Mouse (Mus musculus): ENCODE results near the gene Gm49395. TPM values are rescaled to one million over a fixed set of nuclear protein-coding genes. Genes with fewer than 3 reads are reported as not detected.

Gm49395 gene
- polyA plus RNA-seq, 1 experiment from 2014 or later, result 7.3 TPM

GRCm38 (mm10) chr13:115022117-115022787 lies 79.5 kb downstream of the Gm49395 start:
- Histone ChIP-seq H3K27ac (peak overlapping the region; percentile 84), H3K4me1 (peaks cover 31% of the 10 kb centered on the region), H3K36me3 (no peaks in the 10 kb centered on the region), H3K27me3 (ENCODE audit: insufficient read depth, poor library complexity, severe bottlenecking) (no peaks in the 10 kb centered on the region), H3K4me3 (0 out of 2 replicates have a peak overlapping the region, but pooled peaks have one; percentile 9), H3K9me3 (no peaks in the 10 kb centered on the region)
- 34% methylated on average over 6 of the region's 6 CpGs for WGBS
- no peak for DNase-seq (ENCODE audit: low spot score)

GRCm38 (mm10) chr13:115021411-115021810 lies 80.3 kb downstream of the Gm49395 start:
- no peaks in the 10 kb centered on the region for H3K27me3 ChIP-seq (ENCODE audit: insufficient read depth, poor library complexity, severe bottlenecking)
- peak overlapping the region; percentile 84; the same call in 1 of the 2 replicates for H3K27ac ChIP-seq
- H3K4me1 ChIP-seq, result peaks cover 31% of the 10 kb centered on the region
- 13% methylated on average over 10 of the region's 10 CpGs for WGBS
- H3K36me3 ChIP-seq, result no peaks in the 10 kb centered on the region
- peak; percentile 94 for DNase-seq (ENCODE audit: low spot score)
- H3K4me3 ChIP-seq, result 0 out of 2 replicates have a peak overlapping the region, but pooled peaks have one; percentile 9
- no peaks in the 10 kb centered on the region for H3K9me3 ChIP-seq

GRCm38 (mm10) chr13:115020727-115021126 lies 81.0 kb downstream of the Gm49395 start:
- Histone ChIP-seq H3K27me3 (ENCODE audit: insufficient read depth, poor library complexity, severe bottlenecking) (no peaks in the 10 kb centered on the region), H3K4me3 (no peak overlapping the region), H3K27ac (peak overlapping the region; percentile 84), H3K9me3 (no peaks in the 10 kb centered on the region), H3K36me3 (no peaks in the 10 kb centered on the region), H3K4me1 (peaks cover 31% of the 10 kb centered on the region)
- WGBS, result 79% methylated on average over 4 of the region's 4 CpGs
- DNase-seq (ENCODE audit: low spot score), result no peak

GRCm38 (mm10) chr13:115017545-115017944 lies 84.2 kb downstream of the Gm49395 start:
- H3K4me1 ChIP-seq, result peaks cover 46% of the 10 kb centered on the region
- H3K36me3 ChIP-seq, result no peaks in the 10 kb centered on the region
- no peaks in the 10 kb centered on the region for H3K9me3 ChIP-seq
- 87% methylated on average over 9 of the region's 9 CpGs for WGBS
- no peak for DNase-seq (ENCODE audit: low spot score)
- H3K27me3 ChIP-seq (ENCODE audit: insufficient read depth, poor library complexity, severe bottlenecking), result no peaks in the 10 kb centered on the region
- no peak overlapping the region for H3K27ac ChIP-seq
- H3K4me3 ChIP-seq, result no peak overlapping the region

- Histone ChIP-seq H3K4me3 (no peak overlapping the region), H3K4me1 (peaks cover 31% of the 10 kb centered on the region), H3K9me3 (no peaks in the 10 kb centered on the region), H3K27ac (peak overlapping the region; percentile 57), H3K36me3 (no peaks in the 10 kb centered on the region), H3K27me3 (ENCODE audit: insufficient read depth, poor library complexity, severe bottlenecking) (no peaks in the 10 kb centered on the region)
- 35% methylated on average over 6 of the region's 6 CpGs for WGBS
- no peak for DNase-seq (ENCODE audit: low spot score)
Observed at GRCm38 (mm10) chr13:115011547-115011946, 90.2 kb downstream of the Gm49395 start.

GRCm38 (mm10) chr13:115006213-115006835 lies 95.4 kb downstream of the Gm49395 start:
- 62% methylated on average over 9 of the region's 9 CpGs for WGBS
- H3K4me1 ChIP-seq, result peaks cover 44% of the 10 kb centered on the region
- peak overlapping the region; percentile 74 for H3K27ac ChIP-seq

GRCm38 (mm10) chr13:115005342-115005741 lies 96.4 kb downstream of the Gm49395 start:
- DNase-seq (ENCODE audit: low spot score), result no peak
- Histone ChIP-seq H3K27me3 (ENCODE audit: insufficient read depth, poor library complexity, severe bottlenecking) (no peaks in the 10 kb centered on the region), H3K4me3 (no peak overlapping the region), H3K27ac (peak overlapping the region; percentile 74), H3K36me3 (no peaks in the 10 kb centered on the region; the same call in 1 of the 2 replicates), H3K9me3 (no peaks in the 10 kb centered on the region), H3K4me1 (peaks cover 44% of the 10 kb centered on the region)
- WGBS, result 23% methylated on average over 6 of the region's 6 CpGs

More at GRCm38 (mm10) chr13:115006213-115006835, 95.4 kb downstream of the Gm49395 start:
- no peak overlapping the region for H3K4me3 ChIP-seq
- no peaks in the 10 kb centered on the region; the same call in 1 of the 2 replicates for H3K36me3 ChIP-seq
- no peak for DNase-seq (ENCODE audit: low spot score)
- H3K9me3 ChIP-seq, result no peaks in the 10 kb centered on the region
- H3K27me3 ChIP-seq (ENCODE audit: insufficient read depth, poor library complexity, severe bottlenecking), result no peaks in the 10 kb centered on the region

- no peaks in the 10 kb centered on the region for H3K9me3 ChIP-seq
- no peaks in the 10 kb centered on the region for H3K27me3 ChIP-seq (ENCODE audit: insufficient read depth, poor library complexity, severe bottlenecking)
- peak overlapping the region; percentile 74 for H3K27ac ChIP-seq
- 33% methylated on average over 7 of the region's 7 CpGs for WGBS
- peaks cover 44% of the 10 kb centered on the region for H3K4me1 ChIP-seq
- peaks cover 9% of the 10 kb centered on the region; the same call in 1 of the 2 replicates for H3K36me3 ChIP-seq
- H3K4me3 ChIP-seq, result no peak overlapping the region
- DNase-seq (ENCODE audit: low spot score), result no peak
Observed at GRCm38 (mm10) chr13:115003444-115004053, 98.2 kb downstream of the Gm49395 start.

GRCm38 (mm10) chr13:115002837-115003236 lies 98.9 kb downstream of the Gm49395 start:
- Histone ChIP-seq H3K36me3 (peaks cover 12% of the 10 kb centered on the region; the same call in 1 of the 2 replicates), H3K4me3 (no peak overlapping the region), H3K27ac (no peak overlapping the region; the same call in 1 of the 2 replicates), H3K27me3 (ENCODE audit: insufficient read depth, poor library complexity, severe bottlenecking) (no peaks in the 10 kb centered on the region), H3K9me3 (no peaks in the 10 kb centered on the region), H3K4me1 (peaks cover 44% of the 10 kb centered on the region)
- no peak for DNase-seq (ENCODE audit: low spot score)
- whole genome bisulfite sequencing, result 66% methylated on average over 3 of the region's 3 CpGs

GRCm38 (mm10) chr13:115002155-115002554 lies 99.6 kb downstream of the Gm49395 start:
- peaks cover 12% of the 10 kb centered on the region; the same call in 1 of the 2 replicates for H3K36me3 ChIP-seq
- WGBS, result 46% methylated on average over 5 of the region's 5 CpGs
- H3K27ac ChIP-seq, result no peak overlapping the region; the same call in 1 of the 2 replicates
- H3K27me3 ChIP-seq (ENCODE audit: insufficient read depth, poor library complexity, severe bottlenecking), result no peaks in the 10 kb centered on the region
- peaks cover 44% of the 10 kb centered on the region for H3K4me1 ChIP-seq
- H3K4me3 ChIP-seq, result no peak overlapping the region
- no peak for DNase-seq (ENCODE audit: low spot score)
- H3K9me3 ChIP-seq, result no peaks in the 10 kb centered on the region

GRCm38 (mm10) chr13:114999582-114999981 lies 102.1 kb downstream of the Gm49395 start:
- WGBS, result 78% methylated on average over 4 of the region's 4 CpGs
- H3K27ac ChIP-seq, result no peak overlapping the region
- peaks cover 14% of the 10 kb centered on the region; the same call in 1 of the 2 replicates for H3K36me3 ChIP-seq
- H3K9me3 ChIP-seq, result no peaks in the 10 kb centered on the region
- peaks cover 28% of the 10 kb centered on the region for H3K4me1 ChIP-seq
- H3K27me3 ChIP-seq (ENCODE audit: insufficient read depth, poor library complexity, severe bottlenecking), result no peaks in the 10 kb centered on the region
- DNase-seq (ENCODE audit: low spot score), result no peak
- H3K4me3 ChIP-seq, result no peak overlapping the region

- H3K36me3 ChIP-seq, result peaks cover 14% of the 10 kb centered on the region; the same call in 1 of the 2 replicates
Observed at GRCm38 (mm10) chr13:114998100-114998499, 103.6 kb downstream of the Gm49395 start.

More at GRCm38 (mm10) chr13:114998100-114998499, 103.6 kb downstream of the Gm49395 start:
- no peak overlapping the region for H3K27ac ChIP-seq
- peaks cover 18% of the 10 kb centered on the region for H3K4me1 ChIP-seq
- no peak overlapping the region for H3K4me3 ChIP-seq
- no peak for DNase-seq (ENCODE audit: low spot score)
- no peaks in the 10 kb centered on the region for H3K27me3 ChIP-seq (ENCODE audit: insufficient read depth, poor library complexity, severe bottlenecking)
- WGBS, result 91% methylated on average over 10 of the region's 10 CpGs
- H3K9me3 ChIP-seq, result no peaks in the 10 kb centered on the region

Measured in heart, embryonic 10.5 days (tissue).